Mouse (Mus musculus): ENCODE results near the gene Zim1. TPM values are rescaled to one million over a fixed set of nuclear protein-coding genes. Genes with fewer than 3 reads are reported as not detected.

Gene Zim1
- polyA plus RNA-seq, 1 experiment from 2014 or later: 1.1 TPM

- Histone ChIP-seq H3K27ac (replicated peaks) (no peak overlapping the region), H3K9ac (replicated peaks) (no peak overlapping the region), H3K4me3 (no peak overlapping the region), H3K27me3 (no peaks in the 10 kb centered on the region), H3K4me1 (no peaks in the 10 kb centered on the region), H3K36me3 (no peaks in the 10 kb centered on the region), H3K4me2 (replicated peaks) (no peak overlapping the region), H3K9me3 (peaks cover 16% of the 10 kb centered on the region)
- 92% methylated on average over 4 of the region's 4 CpGs for WGBS
- ATAC-seq (ENCODE audit: low FRiP score, low read depth): no peak
These were observed 58.2 kb downstream of the Zim1 start for GRCm38 (mm10) chr7:6638076-6638475.

- H3K9ac ChIP-seq (replicated peaks): no peak overlapping the region
- H3K4me2 ChIP-seq (replicated peaks): no peak overlapping the region
- peaks cover 16% of the 10 kb centered on the region for H3K9me3 ChIP-seq
- no peaks in the 10 kb centered on the region for H3K27me3 ChIP-seq
- no peak for ATAC-seq (ENCODE audit: low FRiP score, low read depth)
- H3K4me1 ChIP-seq: no peaks in the 10 kb centered on the region
- H3K36me3 ChIP-seq: no peaks in the 10 kb centered on the region
- WGBS: 89% methylated on average over 4 of the region's 4 CpGs
- no peak overlapping the region for H3K27ac ChIP-seq (replicated peaks)
- no peak overlapping the region for H3K4me3 ChIP-seq
These were observed 59.5 kb downstream of the Zim1 start for GRCm38 (mm10) chr7:6636741-6637140.

- WGBS: 86% methylated on average over 3 of the region's 3 CpGs
- no peak for ATAC-seq (ENCODE audit: low FRiP score, low read depth)
- Histone ChIP-seq H3K9ac (replicated peaks) (no peak overlapping the region), H3K4me2 (replicated peaks) (no peak overlapping the region), H3K36me3 (no peaks in the 10 kb centered on the region), H3K4me3 (no peak overlapping the region), H3K27me3 (no peaks in the 10 kb centered on the region), H3K27ac (replicated peaks) (no peak overlapping the region), H3K9me3 (peaks cover 16% of the 10 kb centered on the region), H3K4me1 (no peaks in the 10 kb centered on the region)
These were observed 60.4 kb downstream of the Zim1 start for GRCm38 (mm10) chr7:6635831-6636230.

Other genes with a start within 250 kb of the Zim1 start
- not detected in 2 replicates for gene Olfr1336, start 240.3 kb downstream of the Zim1 start, polyA plus RNA-seq (2016; fragmentation: Nextera tagmentation; extraction: Ambion mirVana)
- gene Olfr1346, start 229.3 kb downstream of the Zim1 start, polyA plus RNA-seq (2016; fragmentation: Nextera tagmentation; extraction: Ambion mirVana): not detected in 2 replicates
- not detected in 2 replicates for gene Olfr5, start 209.5 kb downstream of the Zim1 start, polyA plus RNA-seq (2016; fragmentation: Nextera tagmentation; extraction: Ambion mirVana)
- gene Olfr1347, start 196.7 kb downstream of the Zim1 start, polyA plus RNA-seq (2016; fragmentation: Nextera tagmentation; extraction: Ambion mirVana): not detected in 2 replicates
- gene Olfr1348, start 187.7 kb downstream of the Zim1 start, polyA plus RNA-seq (2016; fragmentation: Nextera tagmentation; extraction: Ambion mirVana): not detected in 2 replicates
- not detected in 2 replicates for gene Olfr1349, start 173.5 kb downstream of the Zim1 start, polyA plus RNA-seq (2016; fragmentation: Nextera tagmentation; extraction: Ambion mirVana)
- gene Olfr1350, start 131.6 kb downstream of the Zim1 start, polyA plus RNA-seq (2016; fragmentation: Nextera tagmentation; extraction: Ambion mirVana): not detected in 2 replicates
- gene Peg3, start 34.0 kb upstream of the Zim1 start, polyA plus RNA-seq (2016; fragmentation: Nextera tagmentation; extraction: Ambion mirVana): 104 and 105 TPM in 2 replicates
- 17.5 and 18.9 TPM in 2 replicates for gene Usp29, start 34.1 kb upstream of the Zim1 start, polyA plus RNA-seq (2016; fragmentation: Nextera tagmentation; extraction: Ambion mirVana)